Mouse (Mus musculus): Measurements from ENCODE around the gene Ofcc1. TPM values are rescaled to one million over a fixed set of nuclear protein-coding genes. Genes with fewer than 3 reads are reported as not detected.

Ofcc1 gene
- total RNA-seq, 2 experiments from 2014 or later, result not detected

DNA sequence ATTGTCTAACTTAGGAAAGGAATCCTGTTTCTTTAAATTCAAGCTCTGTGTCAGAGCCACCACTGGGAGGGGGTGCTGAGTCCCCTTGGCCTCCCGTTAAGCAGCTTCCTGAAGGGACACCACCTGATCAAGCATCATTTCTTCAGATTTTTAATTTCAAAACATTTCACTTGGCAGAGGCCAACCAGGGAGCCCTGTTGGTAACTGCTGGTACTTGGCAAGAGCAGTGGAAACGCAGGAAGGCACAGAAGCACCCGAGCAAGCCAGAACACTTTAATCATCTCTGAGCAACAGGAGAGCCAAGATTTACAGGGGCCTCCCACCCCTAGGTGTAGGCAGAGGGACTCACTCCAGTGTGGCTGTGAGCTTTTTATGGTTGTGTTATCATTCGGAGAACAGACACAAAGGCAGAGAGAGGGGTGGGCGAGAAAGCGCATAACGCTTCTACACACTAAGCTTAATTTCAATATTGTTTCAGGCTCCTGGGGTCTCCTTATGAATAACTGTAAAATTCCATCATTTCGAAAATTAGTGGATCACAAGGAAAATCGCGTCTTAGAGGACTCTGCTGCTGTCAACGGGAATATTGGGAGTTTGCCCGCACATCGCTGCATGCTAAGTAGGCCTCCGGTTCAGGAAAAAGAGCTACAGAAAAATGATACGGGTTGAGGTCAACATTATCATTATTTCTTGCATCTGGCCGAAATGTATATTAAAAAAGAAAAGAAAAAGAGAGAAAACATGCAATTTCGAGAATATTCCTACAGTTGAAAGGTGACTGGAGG, 324.1 kb downstream of the Ofcc1 start:
- intact Hi-C loops (cut with DNase I), result no loop called here
- DNase-seq (ENCODE audit: extremely low spot score in 1 of 2, low spot score in 2 of 2), result peak in 1 of 2 experiments; percentile 25

DNA sequence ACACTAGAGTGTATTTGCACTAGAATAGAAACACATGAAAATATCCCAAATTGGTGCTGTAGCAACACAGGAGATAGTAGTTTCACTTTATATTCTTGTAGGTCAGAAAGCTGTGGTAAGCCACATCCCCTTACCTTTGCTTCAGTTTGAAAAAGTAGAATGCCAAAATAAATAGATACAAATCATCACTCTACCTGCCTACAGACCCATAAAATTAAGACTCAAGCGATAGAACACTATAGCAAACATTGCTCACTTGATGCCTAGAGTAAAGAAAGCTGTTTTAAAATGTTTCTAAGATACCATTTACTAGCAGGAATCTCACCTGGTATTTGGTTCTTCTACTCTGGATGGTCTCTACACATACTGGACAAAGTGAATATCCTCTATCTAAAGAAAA, 331.8 kb downstream of the Ofcc1 start:
- intact Hi-C loops (cut with DNase I), result no loop called here

DNA sequence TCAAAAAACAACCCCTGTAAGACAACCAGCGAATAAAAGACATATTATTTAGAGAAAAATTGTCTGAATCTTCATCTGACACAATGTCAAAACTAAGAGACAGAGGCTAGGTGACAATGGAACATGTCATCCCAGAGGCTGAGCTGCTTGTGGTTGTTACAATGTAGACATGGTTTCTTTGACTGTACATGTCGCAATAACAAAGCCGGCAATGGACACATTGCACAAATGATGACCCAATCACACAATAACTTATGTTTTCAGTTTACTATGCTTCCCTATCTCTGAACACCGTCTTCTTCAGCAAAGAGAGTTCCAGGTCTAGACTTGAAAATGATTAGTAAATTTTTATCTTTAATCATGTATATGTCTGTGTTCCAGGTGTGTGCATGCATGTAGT, 332.4 kb downstream of the Ofcc1 start:
- DNase-seq (ENCODE audit: extremely low spot score in 1 of 2, low spot score in 2 of 2), result no peak
- intact Hi-C loops (cut with DNase I), result no loop called here

More for the DNA sequence above, 331.8 kb downstream of the Ofcc1 start:
- DNase-seq (ENCODE audit: extremely low spot score in 1 of 2, low spot score in 2 of 2), result no peak

DNA sequence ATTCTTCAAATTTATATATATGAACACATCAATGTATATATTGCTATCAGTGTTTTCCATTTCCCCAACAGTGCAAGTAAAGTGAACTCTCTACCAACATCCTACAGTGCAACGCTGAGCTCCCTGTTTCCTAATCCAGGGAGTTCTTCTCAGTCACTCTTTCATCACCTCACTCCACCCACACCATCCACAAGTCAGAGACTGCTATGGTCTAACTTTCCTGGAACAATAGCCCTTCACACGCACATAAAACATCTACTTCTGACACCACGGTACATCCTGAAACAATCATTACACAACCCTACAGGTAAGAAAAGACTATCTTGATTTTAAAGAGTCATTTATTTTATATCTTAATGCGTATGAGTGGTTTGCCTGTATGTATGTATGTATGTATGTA, 335.4 kb downstream of the Ofcc1 start:
- no peak for DNase-seq (ENCODE audit: extremely low spot score in 1 of 2, low spot score in 2 of 2)

DNA sequence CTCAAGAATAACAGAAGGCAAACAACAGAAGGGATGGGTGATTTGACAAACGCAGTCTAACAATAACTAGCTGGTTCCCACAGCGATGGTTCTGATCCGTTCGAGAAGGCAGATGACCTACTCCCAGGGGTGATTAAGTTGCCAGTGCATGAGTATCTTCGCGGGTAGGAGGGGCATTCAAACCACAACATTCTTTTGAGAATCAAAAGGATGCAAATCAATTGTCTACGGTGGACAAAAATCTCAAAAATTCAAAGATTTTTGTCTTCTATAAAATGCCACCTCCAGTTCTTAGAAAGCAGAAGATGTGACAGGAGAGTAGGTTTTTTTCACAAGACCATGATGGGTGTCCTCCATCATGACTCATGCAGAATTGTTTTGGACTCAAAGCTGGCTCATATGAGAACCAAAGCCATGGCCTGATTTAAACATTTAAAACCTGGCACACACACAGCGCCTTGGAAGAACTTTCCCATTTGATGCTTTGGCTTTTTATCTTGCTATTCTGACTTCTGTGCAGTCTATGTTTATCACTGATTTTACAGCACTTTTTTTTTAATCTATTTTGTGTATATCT, 338.0 kb downstream of the Ofcc1 start:
- intact Hi-C loops (cut with DNase I), result no loop called here
- DNase-seq (ENCODE audit: extremely low spot score in 1 of 2, low spot score in 2 of 2), result no peak

More for the DNA sequence above, 335.4 kb downstream of the Ofcc1 start:
- intact Hi-C loops (cut with DNase I), result no loop called here

DNA sequence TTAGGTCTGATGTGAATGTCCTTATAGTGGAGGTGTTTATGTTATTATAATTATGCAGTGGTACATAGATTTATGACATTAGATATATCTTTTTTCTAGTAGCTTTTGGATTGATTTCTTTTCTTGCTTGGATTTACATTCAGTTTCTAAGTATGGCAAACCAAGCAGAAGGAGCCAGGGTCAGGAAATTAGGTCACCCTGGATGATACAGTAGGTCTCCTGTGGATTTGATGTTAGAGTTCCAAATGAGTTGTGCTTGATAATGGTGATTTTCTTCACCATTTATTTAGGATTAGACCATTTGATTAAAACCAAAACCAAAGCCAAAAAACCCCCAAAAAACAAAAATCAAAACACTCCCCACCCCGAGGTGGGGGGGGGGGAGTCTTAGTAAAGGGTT, 338.6 kb downstream of the Ofcc1 start:
- no peak for DNase-seq (ENCODE audit: extremely low spot score in 1 of 2, low spot score in 2 of 2)
- intact Hi-C loops (cut with DNase I), result no loop called here

DNA sequence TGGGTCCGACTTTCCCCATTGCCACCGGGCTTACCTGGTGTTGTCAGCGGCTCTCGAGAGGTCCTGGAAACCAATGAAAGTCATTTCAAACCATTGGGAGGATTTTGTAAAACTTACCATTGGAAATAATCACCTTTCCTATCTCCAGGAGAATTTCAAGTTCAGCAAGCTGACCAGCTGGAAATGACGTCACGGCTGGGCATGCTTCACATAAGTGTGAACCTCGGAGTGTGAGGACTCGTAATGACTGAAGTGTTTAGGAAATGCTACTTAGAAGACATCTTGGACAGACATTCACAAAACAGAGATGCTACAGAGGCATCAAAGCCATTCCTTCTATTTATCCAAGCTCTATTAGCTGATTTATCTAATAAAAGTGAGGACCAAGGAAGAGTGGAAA, 361.0 kb downstream of the Ofcc1 start:
- intact Hi-C loops (cut with DNase I), result no loop called here
- DNase-seq (ENCODE audit: extremely low spot score in 1 of 2, low spot score in 2 of 2), result no peak

DNA sequence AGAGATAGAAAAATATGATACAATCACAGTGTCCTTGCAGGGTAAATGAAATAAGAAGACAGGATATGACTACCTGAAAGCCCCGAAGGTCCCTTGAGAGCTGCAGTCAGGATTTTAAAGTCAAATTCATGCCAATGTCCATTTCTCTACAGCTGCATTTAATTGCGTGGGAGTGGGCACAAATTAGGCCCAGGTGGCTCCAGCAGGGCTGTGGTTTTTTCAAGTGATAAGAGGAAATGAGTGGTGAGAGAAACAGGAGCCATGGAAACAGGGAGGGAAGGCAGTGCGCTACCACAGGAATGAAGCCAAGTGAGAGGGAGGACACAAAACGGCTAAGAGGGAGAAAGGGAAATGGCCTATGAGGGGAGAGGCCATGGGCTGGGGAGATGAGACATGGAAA, 363.3 kb downstream of the Ofcc1 start:
- intact Hi-C loops (cut with DNase I), result no loop called here
- DNase-seq (ENCODE audit: extremely low spot score in 1 of 2, low spot score in 2 of 2), result no peak

DNA sequence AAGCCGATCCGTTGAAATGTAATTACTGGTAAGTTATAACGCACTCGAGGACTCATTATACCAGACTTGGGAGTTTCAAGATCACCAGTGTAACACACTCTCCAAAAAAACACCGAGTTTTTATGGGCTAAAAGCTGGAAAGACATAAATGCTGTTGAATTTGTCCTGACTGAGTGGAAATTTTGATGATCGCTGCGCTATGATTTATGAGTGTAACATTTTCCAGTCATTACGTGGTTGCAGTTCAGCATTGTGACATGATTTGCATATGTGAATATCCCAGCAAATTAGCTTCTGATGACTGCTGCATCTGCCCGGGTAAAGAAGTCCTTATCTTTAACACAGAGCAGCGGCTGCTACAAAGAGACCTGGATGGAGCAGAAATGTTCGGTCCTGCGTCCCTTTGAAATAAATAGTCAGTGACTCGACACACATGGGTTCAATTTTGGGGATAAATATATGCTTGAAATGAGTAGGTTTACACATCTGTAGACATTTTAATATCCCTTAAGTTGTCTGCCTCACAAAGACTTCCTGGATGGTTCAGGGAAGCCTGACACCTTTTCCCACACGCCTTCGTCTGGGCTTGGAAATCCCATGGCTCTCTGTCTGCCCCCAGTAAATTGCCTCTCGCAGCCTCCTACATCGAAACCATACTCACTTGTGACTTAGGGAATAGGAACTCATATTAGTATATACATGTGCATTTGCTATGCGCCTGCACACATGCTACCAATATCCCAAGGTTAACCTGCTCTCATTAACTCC, 381.8 kb downstream of the Ofcc1 start:
- DNase-seq (ENCODE audit: extremely low spot score in 1 of 2, low spot score in 2 of 2), result no peak
- intact Hi-C loops (cut with DNase I), result no loop called here

DNA sequence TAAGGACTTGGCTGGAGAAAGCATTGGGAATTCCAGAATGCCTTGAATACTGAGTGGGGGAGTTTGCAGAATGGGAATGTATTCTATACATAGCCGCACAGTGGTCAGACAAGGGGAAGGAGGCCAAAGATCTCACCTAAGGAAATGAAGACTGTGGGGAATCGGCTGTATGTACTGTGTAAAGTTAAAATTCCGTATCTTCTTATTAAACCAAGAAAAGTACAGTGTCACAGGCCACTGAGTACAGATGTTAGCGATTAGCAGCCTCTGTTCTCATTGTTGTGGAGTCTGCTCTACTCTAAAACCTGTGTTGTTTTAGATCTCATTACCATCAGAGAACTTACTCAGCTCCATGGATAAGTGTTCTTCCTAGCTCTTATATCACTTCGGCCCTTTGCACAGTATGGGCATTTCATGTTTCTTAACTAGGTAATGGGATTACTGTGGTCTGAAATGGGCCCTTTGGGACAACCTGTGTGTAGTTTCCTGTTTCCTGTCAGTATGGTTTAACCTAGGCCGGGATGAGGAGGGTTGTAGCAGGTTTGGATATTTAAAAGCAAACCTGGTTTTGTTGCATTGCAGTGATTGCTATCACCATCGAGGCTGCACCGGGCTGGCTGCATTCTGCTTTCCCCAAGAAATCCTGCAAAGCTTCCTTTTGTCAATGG, 392.8 kb downstream of the Ofcc1 start:
- no peak for DNase-seq (ENCODE audit: extremely low spot score in 1 of 2, low spot score in 2 of 2)
- intact Hi-C loops (cut with DNase I), result no loop called here

DNA sequence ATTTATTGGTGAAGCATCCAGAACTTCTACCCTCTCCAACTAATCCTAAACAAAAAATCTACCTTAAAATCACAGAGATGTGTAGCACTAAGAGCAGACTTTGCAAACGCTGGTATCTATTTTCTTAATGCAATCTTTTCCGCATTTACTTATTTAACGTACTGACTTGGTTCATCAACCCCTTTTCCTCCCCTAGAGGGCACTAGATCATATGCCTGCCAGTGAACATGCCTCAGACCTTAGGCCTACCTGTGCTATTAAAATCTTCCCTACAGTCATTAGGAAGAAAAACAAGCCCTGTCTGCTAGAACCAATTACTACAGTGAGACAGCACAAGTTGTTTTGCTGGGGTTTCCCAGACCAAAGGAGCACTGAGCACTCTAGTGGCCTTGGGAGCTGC, 404.0 kb downstream of the Ofcc1 start:
- intact Hi-C loops (cut with DNase I), result no loop called here
- DNase-seq (ENCODE audit: extremely low spot score in 1 of 2, low spot score in 2 of 2), result no peak

DNA sequence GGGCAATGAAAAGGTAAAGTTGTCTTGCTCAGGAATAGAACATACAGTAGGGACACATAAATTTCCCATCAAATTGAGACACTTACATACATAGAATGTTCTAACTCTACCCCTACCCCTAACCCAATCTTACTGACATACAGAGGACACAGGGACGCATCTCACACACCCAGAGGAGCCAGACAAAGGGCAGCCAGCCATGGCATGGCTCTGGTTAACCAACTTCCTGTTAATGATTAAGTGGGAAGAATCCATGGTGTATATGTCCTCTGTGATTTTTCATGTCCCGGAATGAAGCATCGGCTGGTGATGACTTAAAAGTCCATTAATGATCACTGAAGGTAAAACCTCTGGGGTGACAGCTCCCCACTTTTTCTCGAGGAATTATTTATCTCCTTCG, 405.2 kb downstream of the Ofcc1 start:
- DNase-seq (ENCODE audit: extremely low spot score in 1 of 2, low spot score in 2 of 2), result no peak
- intact Hi-C loops (cut with DNase I), result no loop called here
